Mouse (Mus musculus): Measurements from ENCODE around the gene Fam149a. TPM values are rescaled to one million over a fixed set of nuclear protein-coding genes. Genes with fewer than 3 reads are reported as not detected.

Gene Fam149a
- 10 to 100 TPM in 1 of 2 experiments, 1 to 10 TPM in 1; 8.6 to 12.8 TPM for total RNA-seq (2021)
- polyA plus RNA-seq (2012; rRNA removed), result 5.3 TPM in 2 replicates
- long read RNA-seq, full-length matches to known transcripts, result 5 of 7 reads
- long read RNA-seq, partial matches to known transcripts, result 1 of 7 reads
- long read RNA-seq, other reads (novel, unspliced or antisense), result 1 of 7 reads

- no peak for DNase-seq
Observed at GRCm38 (mm10) chr8:45381963-45382347, at the start of gene Fam149a. TSS of gene Fam149a (minus strand) at chr8:45382291.

- DNase-seq, result no peak
Observed at GRCm38 (mm10) chr8:45420151-45420550, 38.1 kb upstream of the Fam149a start.

GRCm38 (mm10) chr8:45414965-45415364 lies 32.9 kb upstream of the Fam149a start:
- no peak for DNase-seq

- no peak for DNase-seq
Observed at GRCm38 (mm10) chr8:45410882-45411281, 28.8 kb upstream of the Fam149a start, which contains the start of gene Tlr3. TSS of gene Tlr3 (minus strand) at chr8:45411080.

- peak; percentile 85 for DNase-seq
Observed at GRCm38 (mm10) chr8:45410146-45410880, 28.2 kb upstream of the Fam149a start.

- DNase-seq, result no peak
Observed at GRCm38 (mm10) chr8:45409702-45410101, 27.6 kb upstream of the Fam149a start.

GRCm38 (mm10) chr8:45383250-45383649 lies 1.2 kb upstream of the Fam149a start:
- no peak for DNase-seq

GRCm38 (mm10) chr8:45381075-45381962 lies 772 bp downstream of the Fam149a start:
- no peak for DNase-seq

- no peak for DNase-seq
Observed at GRCm38 (mm10) chr8:45380598-45380997, 1.5 kb downstream of the Fam149a start.

GRCm38 (mm10) chr8:45374071-45374470 lies 8.0 kb downstream of the Fam149a start:
- DNase-seq, result no peak

- DNase-seq, result no peak
Observed at GRCm38 (mm10) chr8:45367154-45367553, 14.9 kb downstream of the Fam149a start.

- DNase-seq, result no peak
Observed at GRCm38 (mm10) chr8:45363220-45363619, 18.9 kb downstream of the Fam149a start.

GRCm38 (mm10) chr8:45362323-45362722 lies 19.8 kb downstream of the Fam149a start:
- peak; percentile 9 for DNase-seq

- no peak for DNase-seq
Observed at GRCm38 (mm10) chr8:45359091-45359605, 22.9 kb downstream of the Fam149a start.

- peak; percentile 66 for DNase-seq
Observed at GRCm38 (mm10) chr8:45358132-45358918, 23.8 kb downstream of the Fam149a start.

- DNase-seq, result no peak
Observed at GRCm38 (mm10) chr8:45355809-45356208, 26.3 kb downstream of the Fam149a start.

- peak; percentile 58 for DNase-seq
Observed at GRCm38 (mm10) chr8:45345031-45345430, 37.1 kb downstream of the Fam149a start.

- DNase-seq, result no peak
Observed at GRCm38 (mm10) chr8:45344298-45344697, 37.8 kb downstream of the Fam149a start.

- no peak for DNase-seq
Observed at GRCm38 (mm10) chr8:45341630-45342628, 40.2 kb downstream of the Fam149a start.

- DNase-seq, result peak; percentile 79
Observed at GRCm38 (mm10) chr8:45333493-45333892, 48.6 kb downstream of the Fam149a start.
